Mouse (Mus musculus) embryonic facial prominence, embryonic 11.5 days (tissue): ENCODE results near the gene Gdf1. TPM values are rescaled to one million over a fixed set of nuclear protein-coding genes. Genes with fewer than 3 reads are reported as not detected.

Experiments
- ATAC-seq: fragments of 200-750 bp; cut with Nextera tagmentation; replicated peaks from 2 replicates; pipeline ENCODE4 v1.8.0; 2017; ENCODE audit warnings: low read depth; ENCODE audit not compliant: insufficient number of reproducible peaks, low FRiP score, low TSS enrichment
- DNase-seq: peaks from one replicate; pipeline ENCODE4 v3.0.0-alpha.2; 2015; ENCODE audit warnings: low spot score
- H3K27ac ChIP-seq: fragments of 300-500 bp; sonication (generic); replicated peaks from 2 replicates; pipeline ENCODE4 v1.5.1; 2014; ENCODE audit warnings: mild to moderate bottlenecking, low read depth, low read length, control low read depth
- H3K27me3 ChIP-seq: fragments of 300-500 bp; sonication (generic); 2 replicates; pipeline ENCODE4 v1.6.1; 2014; ENCODE audit warnings: mild to moderate bottlenecking, low read length, moderate library complexity, mixed read lengths; ENCODE audit not compliant: control insufficient read depth, insufficient read depth
- H3K36me3 ChIP-seq: fragments of 300-500 bp; sonication (generic); replicated peaks from 2 replicates; pipeline ENCODE4 v1.6.1; 2014; ENCODE audit warnings: low read depth, mild to moderate bottlenecking, low read length, moderate library complexity, mixed read lengths; ENCODE audit not compliant: control insufficient read depth, insufficient read depth
- H3K4me1 ChIP-seq: fragments of 300-500 bp; sonication (generic); 2 replicates; pipeline ENCODE4 v1.6.1; 2014; ENCODE audit warnings: low read length, mixed read lengths; ENCODE audit not compliant: control insufficient read depth, insufficient read depth
- H3K4me2 ChIP-seq: fragments of 300-500 bp; sonication (generic); 2 replicates; pipeline ENCODE4 v1.6.1; 2014; ENCODE audit warnings: low read depth, mild to moderate bottlenecking, control low read depth, low read length, moderate library complexity
- H3K4me3 ChIP-seq: fragments of 300-500 bp; sonication (generic); 2 replicates; pipeline ENCODE4 v1.5.1; 2014; ENCODE audit warnings: low read depth, low read length, control low read depth
- H3K9ac ChIP-seq: fragments of 300-500 bp; sonication (generic); replicated peaks from 2 replicates; pipeline ENCODE4 v1.6.1; 2014; ENCODE audit warnings: mild to moderate bottlenecking, control low read depth, low read length
- H3K9me3 ChIP-seq: fragments of 300-500 bp; sonication (generic); replicated peaks from 2 replicates; pipeline ENCODE4 v1.6.1; 2016; ENCODE audit warnings: mild to moderate bottlenecking, low read length, inconsistent platforms, mixed read lengths; ENCODE audit not compliant: control insufficient read depth
- WGBS: fragments of 180-500 bp; shearing (Covaris S2); extraction: QIAGEN DNeasy Blood & Tissue Kit; methylation state at CpG from one replicate; pipeline ENCODE4 v1.1.7; 2014; 5-methylcytosine and 5-hydroxymethylcytosine counted together
- polyA plus RNA-seq: library from polyadenylated mRNA; unstranded; fragments of >200 nt; fragmentation: Nextera tagmentation; extraction: Ambion mirVana; gene quantifications from 2 replicates; pipeline ENCODE4 v1.2.1, GENCODE M21; 2014

The Gdf1 gene
- polyA plus RNA-seq, 1 experiment from 2014 or later: 0.22 TPM

GRCm38 (mm10) chr8:70356111-70356510, 26.5 kb downstream of the Gdf1 start:
- no peak overlapping the region for H3K4me2 ChIP-seq
- no peaks in the 10 kb centered on the region for H3K36me3 ChIP-seq
- ATAC-seq: no peak
- peaks cover 8% of the 10 kb centered on the region for H3K4me1 ChIP-seq
- 82% methylated on average over 1 of the region's 1 CpGs for WGBS
- no peak overlapping the region for H3K27ac ChIP-seq
- no peak for DNase-seq
- H3K9ac ChIP-seq: no peak overlapping the region
- H3K9me3 ChIP-seq: no peaks in the 10 kb centered on the region
- no peaks in the 10 kb centered on the region for H3K27me3 ChIP-seq
- H3K4me3 ChIP-seq: no peak overlapping the region

- Histone ChIP-seq H3K9me3 (no peaks in the 10 kb centered on the region), H3K27ac (no peak overlapping the region), H3K9ac (no peak overlapping the region), H3K27me3 (no peaks in the 10 kb centered on the region), H3K36me3 (no peaks in the 10 kb centered on the region), H3K4me3 (no peak overlapping the region), H3K4me1 (no peaks in the 10 kb centered on the region; the same call in 1 of the 2 replicates), H3K4me2 (no peak overlapping the region)
- DNase-seq: peak; percentile 22
- no peak for ATAC-seq
- 48% methylated on average over 3 of the region's 3 CpGs for WGBS
Observed at GRCm38 (mm10) chr8:70359411-70359810, 29.8 kb downstream of the Gdf1 start.

- WGBS: 56% methylated on average over 4 of the region's 4 CpGs
- no peak overlapping the region for H3K4me3 ChIP-seq
- no peaks in the 10 kb centered on the region for H3K27me3 ChIP-seq
- H3K4me2 ChIP-seq: no peak overlapping the region
- H3K4me1 ChIP-seq: no peaks in the 10 kb centered on the region; the same call in 1 of the 2 replicates
- H3K9me3 ChIP-seq: no peaks in the 10 kb centered on the region
- H3K27ac ChIP-seq: no peak overlapping the region
- DNase-seq (peak; percentile 36), ATAC-seq (no peak)
- H3K9ac ChIP-seq: no peak overlapping the region
- no peaks in the 10 kb centered on the region for H3K36me3 ChIP-seq
Observed at GRCm38 (mm10) chr8:70360769-70361168, 31.2 kb downstream of the Gdf1 start.

- 81% methylated on average over 10 of the region's 10 CpGs for WGBS
- Histone ChIP-seq H3K9me3 (no peaks in the 10 kb centered on the region), H3K27me3 (no peaks in the 10 kb centered on the region), H3K4me3 (no peak overlapping the region), H3K36me3 (no peaks in the 10 kb centered on the region), H3K27ac (no peak overlapping the region), H3K4me2 (no peak overlapping the region), H3K9ac (no peak overlapping the region), H3K4me1 (no peaks in the 10 kb centered on the region; the same call in 1 of the 2 replicates)
- ATAC-seq (no peak), DNase-seq (no peak)
Observed at GRCm38 (mm10) chr8:70361484-70362032, 31.9 kb downstream of the Gdf1 start.

- Histone ChIP-seq H3K27ac (no peak overlapping the region), H3K27me3 (no peaks in the 10 kb centered on the region), H3K9ac (no peak overlapping the region), H3K36me3 (no peaks in the 10 kb centered on the region), H3K9me3 (no peaks in the 10 kb centered on the region), H3K4me3 (no peak overlapping the region), H3K4me2 (no peak overlapping the region), H3K4me1 (no peaks in the 10 kb centered on the region; the same call in 1 of the 2 replicates)
- ATAC-seq (no peak; the same call in 1 of the 2 replicates), DNase-seq (no peak)
- WGBS: 24% methylated on average over 5 of the region's 5 CpGs
Observed at GRCm38 (mm10) chr8:70364066-70364465, 34.4 kb downstream of the Gdf1 start.

GRCm38 (mm10) chr8:70366588-70366987, 37.0 kb downstream of the Gdf1 start:
- 58% methylated on average over 5 of the region's 5 CpGs for WGBS
- H3K36me3 ChIP-seq: no peaks in the 10 kb centered on the region
- H3K27ac ChIP-seq: no peak overlapping the region
- no peak for DNase-seq
- H3K4me2 ChIP-seq: no peak overlapping the region
- H3K9ac ChIP-seq: no peak overlapping the region
- H3K9me3 ChIP-seq: no peaks in the 10 kb centered on the region
- H3K27me3 ChIP-seq: 0 out of 2 replicates have a peak, but pooled peaks cover under 1% of the 10 kb centered on the region
- no peaks in the 10 kb centered on the region; the same call in 1 of the 2 replicates for H3K4me1 ChIP-seq
- H3K4me3 ChIP-seq: no peak overlapping the region
- ATAC-seq: no peak

- Histone ChIP-seq H3K36me3 (no peaks in the 10 kb centered on the region), H3K4me1 (peaks cover 6% of the 10 kb centered on the region), H3K27ac (no peak overlapping the region), H3K9ac (no peak overlapping the region), H3K4me3 (no peak overlapping the region), H3K27me3 (peaks cover 38% of the 10 kb centered on the region), H3K9me3 (no peaks in the 10 kb centered on the region), H3K4me2 (no peak overlapping the region)
- DNase-seq: no peak
- WGBS: 74% methylated on average over 7 of the region's 7 CpGs
- no peak for ATAC-seq
Observed at GRCm38 (mm10) chr8:70370476-70370875, 40.9 kb downstream of the Gdf1 start.

- Histone ChIP-seq H3K27ac (no peak overlapping the region), H3K4me3 (no peak overlapping the region), H3K9me3 (no peaks in the 10 kb centered on the region), H3K4me1 (peaks cover 6% of the 10 kb centered on the region), H3K36me3 (no peaks in the 10 kb centered on the region), H3K4me2 (no peak overlapping the region), H3K27me3 (peaks cover 53% of the 10 kb centered on the region), H3K9ac (no peak overlapping the region)
- no peak for DNase-seq
- 32% methylated on average over 6 of the region's 6 CpGs for WGBS
- ATAC-seq: no peak
Observed at GRCm38 (mm10) chr8:70371951-70372350, 42.3 kb downstream of the Gdf1 start.
